Mouse (Mus musculus) adrenal gland, postnatal 25 days (tissue): ENCODE measurements at regions not wholly inside any gene's neighbourhood (a gene's known extent, or its start where the extent isn't known, plus 50 kb on each side); places are given as distances from the start of the nearest gene placed in this dataset.

Source experiments
- DNase-seq: peaks from one replicate; pipeline ENCODE4 v3.0.0; 2021; ENCODE audit warnings: mixed read lengths

- no peak for DNase-seq
Measured at GRCm38 (mm10) chr9:91561331-91561730, 195.7 kb upstream of the Zic1 start.

DNA sequence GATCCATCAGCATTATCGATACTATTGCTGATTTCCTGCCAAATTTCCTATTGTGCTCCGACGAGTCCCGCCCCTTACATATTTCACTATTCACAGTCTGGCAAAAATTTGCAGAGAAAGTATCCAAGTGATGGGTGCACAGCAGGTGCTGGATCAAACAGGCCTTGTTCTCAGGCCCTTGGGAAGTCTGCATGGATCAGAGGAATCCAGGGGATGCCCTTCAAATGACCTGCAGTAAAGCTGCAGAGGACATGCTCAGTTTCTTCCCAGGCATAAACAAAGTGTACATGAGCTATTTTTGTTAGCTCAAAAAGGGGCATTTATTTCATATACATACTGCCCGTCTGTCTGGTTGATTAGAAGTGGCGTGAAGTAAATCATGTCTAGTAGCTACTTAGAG, 194.2 kb upstream of the Zic1 start:
- no peak for DNase-seq

GRCm38 (mm10) chr9:91547051-91547450, 181.4 kb upstream of the Zic1 start:
- no peak for DNase-seq

- DNase-seq = no peak
Measured at GRCm38 (mm10) chr9:91545402-91545801, 179.8 kb upstream of the Zic1 start.

DNA sequence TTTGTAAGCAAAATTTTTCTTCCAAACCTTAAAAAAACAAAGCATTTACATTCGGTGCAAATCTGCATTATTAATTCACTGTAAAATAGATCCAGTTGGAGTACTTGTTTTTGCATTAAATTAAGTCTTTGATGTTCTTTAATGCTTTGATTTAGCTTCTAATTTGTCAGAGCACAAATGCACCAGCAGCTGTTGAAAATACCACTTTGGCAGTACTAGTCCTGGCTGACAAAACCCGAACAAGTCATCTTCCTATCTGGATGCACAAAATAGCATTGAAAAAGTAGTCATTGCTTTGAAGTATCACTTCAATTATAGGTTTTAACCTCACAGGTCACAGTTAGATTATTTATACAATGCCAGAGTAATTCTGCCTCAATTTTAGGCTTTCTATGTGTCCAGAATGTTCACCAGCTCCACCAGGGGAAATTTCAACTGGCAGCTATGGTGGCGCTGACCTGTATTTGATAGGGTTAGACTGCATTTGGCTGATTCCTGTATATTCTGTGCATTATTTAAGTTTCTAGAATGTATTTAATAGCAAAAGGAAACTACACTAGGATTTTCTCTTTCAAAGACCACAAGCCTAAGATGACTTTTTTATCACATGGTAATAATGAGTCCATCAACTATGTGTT, 163.3 kb upstream of the Zic1 start:
- no peak for DNase-seq

DNA sequence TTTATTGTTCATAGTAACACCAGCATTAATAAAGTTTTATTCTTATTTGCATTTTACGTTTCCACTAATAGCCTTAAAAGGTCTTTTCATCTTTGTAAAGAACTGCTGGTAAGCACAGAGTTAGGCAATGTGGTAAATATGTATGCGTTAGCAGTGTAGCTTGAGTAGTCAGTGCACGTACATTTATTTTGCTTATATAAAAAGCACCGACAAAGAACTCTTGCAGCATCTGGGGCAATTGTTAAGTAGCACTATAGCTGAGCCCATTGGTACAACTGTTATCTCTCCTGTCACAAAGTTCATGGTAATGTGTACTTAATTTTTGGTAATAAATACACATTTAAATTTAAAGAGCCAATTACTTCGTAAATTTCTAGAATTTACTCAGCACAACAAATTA, 162.8 kb upstream of the Zic1 start:
- DNase-seq = no peak

- no peak for DNase-seq
Measured at GRCm38 (mm10) chr9:91520521-91520920, 154.9 kb upstream of the Zic1 start.

GRCm38 (mm10) chr9:91509672-91510071, 144.1 kb upstream of the Zic1 start:
- no peak for DNase-seq

GRCm38 (mm10) chr9:91503657-91504329, 138.2 kb upstream of the Zic1 start:
- DNase-seq = no peak

DNA sequence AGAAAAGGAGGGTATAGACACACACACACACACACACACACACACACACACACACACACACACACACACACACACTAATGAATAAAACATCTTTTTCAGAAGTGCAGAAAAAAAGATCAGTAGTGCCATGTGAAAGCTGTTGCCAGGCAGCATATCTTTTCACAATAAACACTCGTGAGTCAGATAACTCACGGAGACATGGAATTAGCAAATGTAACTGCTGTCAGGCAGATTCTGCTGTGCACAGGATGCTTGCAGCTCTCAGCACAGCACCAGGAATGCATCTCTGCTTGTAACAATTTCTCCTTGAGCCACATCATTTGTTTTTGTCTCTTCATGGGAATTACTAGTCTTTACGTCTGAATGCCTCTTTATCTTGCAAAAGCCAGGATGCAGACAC, 111.0 kb upstream of the Zic1 start:
- no peak for DNase-seq

DNA sequence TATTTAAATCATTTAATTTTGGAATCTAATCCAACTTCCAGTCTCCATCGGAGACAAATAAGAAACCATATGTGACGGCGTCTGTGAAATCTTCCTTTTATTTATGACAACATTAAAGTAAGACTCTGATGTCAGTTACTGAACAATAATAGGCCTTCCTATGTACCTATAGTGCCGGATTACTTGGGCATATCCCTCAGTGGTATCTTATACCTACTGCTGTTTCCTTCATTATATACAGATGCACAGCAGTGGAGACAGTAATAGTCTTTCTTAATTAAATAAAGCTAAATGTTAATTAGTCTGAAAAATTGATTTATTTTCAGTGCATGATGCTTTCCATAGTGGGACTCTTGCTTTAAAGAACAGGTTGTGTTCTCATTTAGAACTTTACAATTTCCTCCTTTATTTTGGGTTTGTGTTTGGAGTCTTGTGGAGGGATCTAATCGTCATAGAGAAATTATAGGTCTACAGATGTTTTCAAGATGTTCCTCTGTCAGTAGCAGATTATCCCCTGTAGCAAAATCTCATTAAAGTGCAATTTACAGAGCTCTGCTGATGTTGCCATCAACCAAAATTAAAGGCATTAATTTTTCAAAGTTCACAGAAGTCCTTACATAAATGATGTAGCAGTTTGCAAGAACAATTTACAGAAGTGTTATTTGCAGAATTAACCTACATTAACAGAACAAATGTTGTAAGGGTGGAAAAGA, 97.3 kb upstream of the Zic1 start:
- DNase-seq = no peak

DNA sequence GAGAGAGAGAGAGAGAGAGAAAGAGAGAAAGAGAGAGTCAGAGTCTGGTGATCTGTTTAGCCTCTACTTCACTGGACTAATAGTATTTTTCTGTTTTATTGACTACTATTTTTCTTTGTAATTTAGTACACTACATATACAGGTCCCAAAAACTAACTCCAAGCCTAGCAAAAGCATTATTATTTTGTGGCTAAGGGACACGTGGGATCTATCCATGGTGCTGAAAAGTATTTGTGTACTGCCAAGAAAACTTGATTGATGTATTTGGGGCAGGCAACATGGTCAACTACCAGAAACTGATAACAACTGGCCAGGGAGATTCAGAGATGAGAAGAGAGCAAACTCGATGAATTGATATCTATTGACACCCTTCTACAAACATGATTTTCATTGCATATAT, 94.3 kb upstream of the Zic1 start:
- no peak for DNase-seq

GRCm38 (mm10) chr9:91456843-91457242, 91.2 kb upstream of the Zic1 start:
- DNase-seq = no peak

DNA sequence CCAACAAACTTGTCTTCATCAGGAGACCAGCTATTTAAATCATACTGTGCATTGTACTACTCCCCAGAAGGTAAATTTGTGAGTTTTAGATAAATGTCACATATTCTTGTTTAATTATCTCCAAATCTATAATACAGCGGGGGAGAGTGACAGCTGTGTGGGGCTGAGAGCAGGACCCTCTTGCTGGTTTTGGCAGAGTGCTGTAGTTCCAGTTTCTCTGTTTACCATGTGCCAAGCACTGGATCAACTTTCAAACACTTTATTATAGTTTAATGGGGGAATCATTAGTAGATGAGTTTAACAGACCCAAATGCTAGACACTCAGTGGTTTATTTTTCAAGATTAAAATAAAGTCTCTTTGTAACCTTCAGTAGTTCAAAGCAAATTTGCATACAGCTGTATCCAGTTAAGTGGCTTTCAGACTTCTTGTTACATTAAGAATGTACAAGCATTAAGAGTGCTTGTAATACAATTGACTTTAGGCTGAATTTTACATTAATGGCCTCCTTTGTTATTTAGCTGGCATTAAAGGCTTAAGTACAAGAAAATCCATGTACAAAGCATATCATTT, 90.7 kb upstream of the Zic1 start:
- no peak for DNase-seq

- DNase-seq = no peak
Measured at GRCm38 (mm10) chr9:91439106-91439505, 73.5 kb upstream of the Zic1 start.
